Mouse (Mus musculus) NIH3T3 (cell line): ENCODE results near the gene Ajap1.

Experiments
- DNase-seq: peaks from one replicate; pipeline ENCODE4 v3.0.0-alpha.2; 2012; ENCODE audit warnings: low read depth

The Ajap1 gene

GRCm38 (mm10) chr4:153482459-153483338 is at the start of gene Ajap1:
Gene Ajap1 (minus strand): TSS chr4:153482811.
- DNase-seq = no peak

- no peak for DNase-seq
These were observed 47.9 kb upstream of the Ajap1 start for GRCm38 (mm10) chr4:153530536-153530935.

GRCm38 (mm10) chr4:153521601-153522000 is 39.0 kb upstream of the Ajap1 start:
- DNase-seq = no peak

GRCm38 (mm10) chr4:153519888-153520287 is 37.3 kb upstream of the Ajap1 start:
- no peak for DNase-seq

- no peak for DNase-seq
These were observed 36.7 kb upstream of the Ajap1 start for GRCm38 (mm10) chr4:153519289-153519688.

- no peak for DNase-seq
These were observed 33.2 kb upstream of the Ajap1 start for GRCm38 (mm10) chr4:153515786-153516185.

- DNase-seq = no peak
These were observed 31.5 kb upstream of the Ajap1 start for GRCm38 (mm10) chr4:153514071-153514470.

GRCm38 (mm10) chr4:153511530-153511929 is 28.9 kb upstream of the Ajap1 start:
- DNase-seq = no peak

- no peak for DNase-seq
These were observed 19.3 kb upstream of the Ajap1 start for GRCm38 (mm10) chr4:153501936-153502335.

GRCm38 (mm10) chr4:153492444-153492843 is 9.8 kb upstream of the Ajap1 start:
- no peak for DNase-seq

- no peak for DNase-seq
These were observed 6.5 kb upstream of the Ajap1 start for GRCm38 (mm10) chr4:153489116-153489515.

GRCm38 (mm10) chr4:153485913-153486312 is 3.3 kb upstream of the Ajap1 start:
- DNase-seq = no peak

- DNase-seq = no peak
These were observed 1.8 kb upstream of the Ajap1 start for GRCm38 (mm10) chr4:153484392-153484791.

GRCm38 (mm10) chr4:153481361-153482234 is 1.0 kb downstream of the Ajap1 start:
- DNase-seq = no peak

GRCm38 (mm10) chr4:153480551-153481262 is 1.9 kb downstream of the Ajap1 start:
- DNase-seq = no peak

GRCm38 (mm10) chr4:153479144-153479543 is 3.5 kb downstream of the Ajap1 start:
- DNase-seq = no peak

- DNase-seq = no peak
These were observed 8.9 kb downstream of the Ajap1 start for GRCm38 (mm10) chr4:153473480-153474252.

GRCm38 (mm10) chr4:153469712-153470111 is 12.9 kb downstream of the Ajap1 start:
- no peak for DNase-seq

GRCm38 (mm10) chr4:153459934-153460333 is 22.7 kb downstream of the Ajap1 start:
- DNase-seq = no peak

GRCm38 (mm10) chr4:153459503-153459902 is 23.1 kb downstream of the Ajap1 start:
- no peak for DNase-seq

GRCm38 (mm10) chr4:153458821-153459220 is 23.8 kb downstream of the Ajap1 start:
- no peak for DNase-seq
